In the genomic region with DNA sequence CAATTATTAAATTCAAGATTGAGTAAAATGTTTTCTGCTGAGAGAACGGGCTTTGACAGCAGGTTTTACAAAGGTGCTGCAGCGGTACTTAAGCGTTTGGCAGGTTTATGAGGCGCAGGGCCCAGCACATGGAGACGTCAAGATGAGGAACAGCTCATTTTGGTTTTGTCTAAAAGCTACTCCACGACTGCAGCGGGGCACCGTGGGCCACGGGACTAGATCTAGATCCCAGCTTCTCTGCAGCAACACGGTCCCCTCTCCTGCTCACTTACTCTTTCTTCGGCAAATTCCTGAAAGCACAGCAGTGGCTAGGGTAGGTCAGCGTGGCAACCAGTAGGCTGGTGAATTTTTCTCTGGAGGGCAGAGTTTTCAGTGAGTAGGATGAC, we compare ENCODE assay signal across 8 mouse cellular contexts. TPM values are rescaled to one million over a fixed set of nuclear protein-coding genes. Genes with fewer than 3 reads are reported as not detected.
DNase-seq lines count a peak whose midpoint lies in the region; ATAC-seq lines count a peak whose summit lies in the region.

No protein-coding gene starts in this region.

- peak overlapping the region; percentile 30; the same call in 1 of the 2 replicates for H3K4me3 ChIP-seq in heart, embryonic 15.5 days
- H3K4me3 ChIP-seq in embryonic facial prominence, embryonic 12.5 days: no peak overlapping the region
- H3K4me3 ChIP-seq in hindbrain, embryonic 16.5 days (ENCODE audit: low read length): no peak overlapping the region
- no peak overlapping the region for H3K4me3 ChIP-seq in midbrain, embryonic 16.5 days (ENCODE audit: low read depth, low read length)

- H3K4me2 ChIP-seq in heart, embryonic 15.5 days: peak overlapping the region; percentile 46
- H3K4me2 ChIP-seq in embryonic facial prominence, embryonic 12.5 days (replicated peaks): peak overlapping the region; percentile 21; the same call in 1 of the 2 replicates
- peak overlapping the region; percentile 38 for H3K4me2 ChIP-seq in hindbrain, embryonic 16.5 days (ENCODE audit: low read length)
- H3K4me2 ChIP-seq in midbrain, embryonic 16.5 days (ENCODE audit: low read length): peak overlapping the region; percentile 7; the same call in 1 of the 2 replicates

- intact Hi-C loops in heart, postnatal 36 days (cut with DNase I): loop anchor here (1.0 kb wide), 1 partner anchor 101 kb away; no protein-coding TSS in a partner anchor

- no peak overlapping the region for H3K27ac ChIP-seq in heart, embryonic 15.5 days
- H3K27ac ChIP-seq in embryonic facial prominence, embryonic 12.5 days: no peak overlapping the region
- H3K27ac ChIP-seq in hindbrain, embryonic 16.5 days (ENCODE audit: low read depth, low read length): no peak overlapping the region
- H3K27ac ChIP-seq in midbrain, embryonic 16.5 days (ENCODE audit: low read length): peak overlapping the region; percentile 25; the same call in 1 of the 2 replicates

- H3K27me3 ChIP-seq in heart, embryonic 15.5 days: peaks cover 11% of the 10 kb centered on the region; the same call in 1 of the 2 replicates
- H3K27me3 ChIP-seq in embryonic facial prominence, embryonic 12.5 days: 0 out of 2 replicates have a peak, but pooled peaks cover 7% of the 10 kb centered on the region
- H3K27me3 ChIP-seq in hindbrain, embryonic 16.5 days (replicated peaks; ENCODE audit: control insufficient read depth, insufficient read depth, low read length): no peaks in the 10 kb centered on the region
- H3K27me3 ChIP-seq in midbrain, embryonic 16.5 days (ENCODE audit: control insufficient read depth, insufficient read depth, low read depth, low read length): no peaks in the 10 kb centered on the region

- WGBS in heart, embryonic 15.5 days: 52% methylated on average over 12 of the region's 12 CpGs
- 58% methylated on average over 12 of the region's 12 CpGs for WGBS in embryonic facial prominence, embryonic 12.5 days
- 33% methylated on average over 12 of the region's 12 CpGs for WGBS in hindbrain, embryonic 16.5 days
- WGBS in midbrain, embryonic 16.5 days: 51% methylated on average over 12 of the region's 12 CpGs

- no peak for DNase-seq in heart, postnatal 36 days
- no peak for DNase-seq in adrenal gland, adult 18-20 months (ENCODE audit: low spot score in 2 of 2)
- DNase-seq in cerebellum, postnatal 36 days: no peak
- no peak for DNase-seq in layer of hippocampus, adult 9-11 months

- no peaks in the 10 kb centered on the region for H3K36me3 ChIP-seq in heart, embryonic 15.5 days
- H3K36me3 ChIP-seq in embryonic facial prominence, embryonic 12.5 days: no peaks in the 10 kb centered on the region
- no peaks in the 10 kb centered on the region for H3K36me3 ChIP-seq in hindbrain, embryonic 16.5 days (ENCODE audit: control insufficient read depth, insufficient read depth, low read length)
- H3K36me3 ChIP-seq in midbrain, embryonic 16.5 days (ENCODE audit: control insufficient read depth, insufficient read depth, low read length): no peaks in the 10 kb centered on the region

- H3K9ac ChIP-seq in heart, embryonic 15.5 days: no peak overlapping the region
- H3K9ac ChIP-seq in embryonic facial prominence, embryonic 12.5 days: no peak overlapping the region
- H3K9ac ChIP-seq in hindbrain, embryonic 16.5 days (ENCODE audit: low read depth, low read length): no peak overlapping the region; the same call in 1 of the 2 replicates
- H3K9ac ChIP-seq in midbrain, embryonic 16.5 days (ENCODE audit: low read depth, low read length): no peak overlapping the region

- H3K4me1 ChIP-seq in heart, embryonic 15.5 days (replicated peaks): 0 out of 2 replicates have a peak, but pooled peaks cover 5% of the 10 kb centered on the region
- H3K4me1 ChIP-seq in embryonic facial prominence, embryonic 12.5 days: peaks cover 6% of the 10 kb centered on the region
- H3K4me1 ChIP-seq in hindbrain, embryonic 16.5 days (ENCODE audit: control insufficient read depth, insufficient read depth, low read depth, low read length): peaks cover 20% of the 10 kb centered on the region
- H3K4me1 ChIP-seq in midbrain, embryonic 16.5 days (ENCODE audit: control insufficient read depth, insufficient read depth, low read length): peaks cover 32% of the 10 kb centered on the region

- no peak for ATAC-seq in heart, embryonic 15.5 days (replicated peaks; ENCODE audit: insufficient number of reproducible peaks, insufficient read depth, low FRiP score, low read depth)
- ATAC-seq in embryonic facial prominence, embryonic 12.5 days (ENCODE audit: insufficient number of reproducible peaks, insufficient read depth, low FRiP score, low TSS enrichment): no peak
- ATAC-seq in hindbrain, embryonic 16.5 days: peak; percentile 4; the same call in 1 of the 2 replicates
- no peak for ATAC-seq in midbrain, embryonic 16.5 days

- H3K9me3 ChIP-seq in heart, embryonic 15.5 days (replicated peaks): no peaks in the 10 kb centered on the region
- no peaks in the 10 kb centered on the region for H3K9me3 ChIP-seq in embryonic facial prominence, embryonic 12.5 days
- no peaks in the 10 kb centered on the region for H3K9me3 ChIP-seq in hindbrain, embryonic 16.5 days (ENCODE audit: control insufficient read depth, low read length)
- no peaks in the 10 kb centered on the region for H3K9me3 ChIP-seq in midbrain, embryonic 16.5 days (replicated peaks; ENCODE audit: control insufficient read depth, low read length, poor library complexity, severe bottlenecking)

RNA-seq across cellular contexts. Expression of gene Lhcgr, which starts 38.3 kb away (rescaled TPM):
- not detected in 2 replicates for polyA plus RNA-seq in heart, embryonic 15.5 days (2015; fragmentation: Nextera tagmentation; extraction: Ambion mirVana)
- under 1 TPM in 1 of 2 experiments, not detected in 1; 0.16 TPM for total RNA-seq in heart, postnatal 36 days (2021)
- polyA plus RNA-seq in embryonic facial prominence, embryonic 12.5 days (2016; fragmentation: Nextera tagmentation; extraction: Ambion mirVana): 0.23 TPM in 1 of 2 replicates, not detected in the other
- 2.5 and 4.0 TPM in 2 replicates for polyA plus RNA-seq in hindbrain, embryonic 16.5 days (2015; fragmentation: Nextera tagmentation; extraction: Ambion mirVana)
- polyA plus RNA-seq in midbrain, embryonic 16.5 days (2015; fragmentation: Nextera tagmentation; extraction: Ambion mirVana): 0.52 and 1.7 TPM in 2 replicates
- total RNA-seq in adrenal gland, adult 18-20 months (2021): under 1 TPM in 1 of 2 experiments, not detected in 1; 0.07 TPM
